Mouse (Mus musculus): ENCODE measurements around the gene Col18a1.

Gene Col18a1

DNA sequence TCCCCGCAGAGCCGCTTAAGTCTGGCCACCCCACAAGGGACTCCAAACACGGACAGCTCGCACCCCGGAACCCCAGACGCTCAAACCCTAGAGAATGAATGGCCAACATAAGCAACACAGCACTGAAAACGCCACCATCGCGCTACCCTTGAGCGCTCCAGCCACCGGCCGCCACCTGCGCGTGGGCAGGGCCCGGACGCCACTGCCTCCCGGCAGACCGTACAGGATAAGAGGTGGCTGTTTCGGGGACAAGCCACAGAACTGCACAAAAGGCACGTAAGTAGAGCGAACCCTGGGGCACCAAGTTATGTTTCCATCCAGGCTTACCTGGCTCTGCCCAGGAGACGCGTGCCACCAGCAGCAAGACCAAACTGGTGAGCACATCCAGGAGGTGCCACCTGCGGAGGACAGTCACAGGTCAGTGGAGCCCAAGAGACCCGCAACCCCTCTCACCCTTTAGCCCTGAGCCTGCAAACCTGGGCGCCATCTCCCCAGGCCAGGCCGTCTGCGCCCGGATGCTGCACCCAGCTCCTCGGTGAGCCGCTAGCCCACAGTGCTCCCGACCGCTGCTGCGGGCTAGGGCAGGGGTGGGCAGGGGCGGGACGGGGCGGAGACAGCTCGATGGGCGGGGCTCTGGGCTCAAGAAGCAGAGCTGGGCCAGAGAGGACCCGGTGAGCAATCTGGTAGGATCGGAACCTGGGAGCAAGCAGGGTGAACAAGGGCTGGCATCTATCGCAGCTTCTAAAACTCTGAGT, at the start of gene Col18a1:
Col18a1 (minus strand) TSS at position 586 of the 755 bp plus-strand sequence.
- DNase-seq (ENCODE audit: low spot score): no peak

DNA sequence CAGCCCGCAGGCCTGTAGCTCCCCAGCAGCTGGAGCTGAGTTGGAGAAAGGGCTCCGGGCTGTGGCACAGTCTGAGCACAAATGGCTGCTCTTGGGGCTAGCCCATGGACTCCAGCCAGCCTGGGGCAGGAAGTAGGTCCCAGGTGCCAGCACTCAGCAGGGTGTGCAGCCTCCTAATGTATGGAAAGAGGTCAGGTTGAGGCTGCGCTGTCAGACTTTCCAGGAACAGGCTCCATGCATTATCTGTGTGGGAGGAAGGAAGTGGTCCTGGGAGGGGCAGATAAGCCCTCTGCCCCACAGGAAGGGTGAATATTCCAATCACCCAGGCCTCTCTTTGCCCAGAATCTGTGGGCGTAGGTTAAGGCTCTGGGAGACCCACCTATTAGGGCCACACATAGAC, 49.3 kb upstream of the Col18a1 start:
- DNase-seq (ENCODE audit: low spot score): no peak

DNA sequence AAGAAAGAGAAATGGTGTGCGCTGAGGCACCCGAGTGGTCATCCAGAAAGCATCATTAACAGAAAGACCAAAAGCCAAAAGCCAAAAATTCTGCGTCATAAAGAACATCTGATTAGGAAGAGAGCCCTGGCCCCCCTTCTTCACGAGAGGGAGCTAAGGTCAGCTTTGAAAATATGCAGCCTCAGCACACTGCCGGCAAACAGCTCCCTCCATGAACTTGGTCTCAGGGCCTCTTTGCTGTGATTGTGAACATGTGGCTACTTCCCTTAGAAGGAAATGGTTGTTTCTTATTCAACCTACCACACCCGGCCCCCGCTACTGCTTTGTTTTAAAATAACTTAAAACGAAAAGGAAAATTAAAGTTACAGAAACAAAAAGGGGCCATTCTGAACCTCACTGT, 48.2 kb upstream of the Col18a1 start:
- no peak for DNase-seq (ENCODE audit: low spot score)

DNA sequence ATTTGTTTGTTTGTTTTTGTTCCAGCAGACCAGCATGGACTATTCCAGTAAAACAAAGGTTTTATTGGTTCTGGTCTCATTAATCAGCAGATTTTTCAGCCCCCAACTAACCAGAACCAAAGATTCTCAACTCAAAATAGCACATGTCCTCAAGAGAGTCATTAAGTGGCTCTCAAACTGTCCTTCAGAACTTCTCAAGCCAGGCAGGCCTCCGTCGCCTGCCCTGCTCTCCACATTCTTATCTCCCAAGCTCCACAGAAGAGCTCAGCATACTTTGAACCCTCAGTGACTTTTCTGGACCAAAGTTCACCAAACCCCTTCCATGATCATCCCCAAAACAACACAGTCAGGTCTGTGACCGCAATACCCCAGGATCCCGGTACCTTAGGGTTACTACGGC, 47.1 kb upstream of the Col18a1 start:
- DNase-seq (ENCODE audit: low spot score): no peak

DNA sequence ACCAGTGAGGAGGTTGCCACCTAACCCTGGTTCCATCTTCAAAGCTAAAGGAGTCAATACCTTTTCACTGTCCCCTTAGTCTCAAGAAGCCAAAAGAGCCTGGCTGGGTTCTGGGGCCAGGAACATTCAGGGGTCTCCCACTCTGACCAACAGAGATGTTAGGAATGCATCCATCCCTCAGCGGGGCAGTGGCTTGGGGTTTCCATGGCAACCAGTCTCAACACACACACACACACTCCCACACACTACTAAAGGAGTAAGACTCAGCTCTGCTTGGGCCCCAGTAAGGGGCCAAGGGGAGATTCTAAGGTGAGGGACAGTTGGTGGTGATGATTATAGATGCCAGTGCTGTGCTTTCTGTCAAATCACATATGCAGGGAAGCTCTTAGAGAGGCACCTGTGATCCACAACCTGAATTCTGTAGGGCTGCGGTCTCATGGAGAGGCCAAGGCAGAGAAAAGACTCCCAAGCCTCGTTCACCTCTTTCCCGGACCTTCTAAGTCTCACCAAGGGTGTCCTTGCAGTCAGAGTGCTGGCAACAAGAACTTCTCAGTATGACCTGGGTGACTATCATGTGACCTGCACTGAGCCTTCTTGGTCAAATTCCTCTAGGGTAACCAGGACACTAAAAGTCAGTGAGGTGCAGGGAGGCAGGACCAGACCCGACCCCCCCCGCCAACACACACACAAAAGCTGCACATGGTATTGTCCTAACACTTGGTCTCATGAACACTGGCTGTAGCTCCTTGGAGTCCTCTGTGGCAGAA, 46.2 kb upstream of the Col18a1 start:
- no peak for DNase-seq (ENCODE audit: low spot score)

DNA sequence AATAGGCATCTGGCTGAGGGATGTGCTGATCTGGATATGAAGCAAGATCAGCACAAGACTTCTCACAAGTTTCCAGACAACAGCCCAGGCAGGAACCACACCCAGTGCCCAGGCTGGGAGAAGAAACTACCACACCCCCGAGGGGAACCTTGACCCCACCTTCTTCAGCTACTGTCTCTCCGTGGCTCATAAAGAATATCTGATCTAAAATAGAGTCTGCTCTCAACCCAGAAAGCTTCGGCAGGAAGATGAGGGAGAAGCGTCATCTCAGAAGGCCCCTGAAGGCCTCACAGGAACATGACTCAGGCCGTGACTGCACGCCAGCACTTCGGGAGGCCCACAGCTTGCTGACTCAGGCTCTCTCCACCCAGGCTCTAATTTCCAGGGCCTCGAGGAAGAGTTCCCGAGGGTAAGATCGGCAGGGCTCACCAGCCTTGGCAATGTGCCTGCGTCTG, 44.8 kb upstream of the Col18a1 start:
- DNase-seq (ENCODE audit: low spot score): no peak

DNA sequence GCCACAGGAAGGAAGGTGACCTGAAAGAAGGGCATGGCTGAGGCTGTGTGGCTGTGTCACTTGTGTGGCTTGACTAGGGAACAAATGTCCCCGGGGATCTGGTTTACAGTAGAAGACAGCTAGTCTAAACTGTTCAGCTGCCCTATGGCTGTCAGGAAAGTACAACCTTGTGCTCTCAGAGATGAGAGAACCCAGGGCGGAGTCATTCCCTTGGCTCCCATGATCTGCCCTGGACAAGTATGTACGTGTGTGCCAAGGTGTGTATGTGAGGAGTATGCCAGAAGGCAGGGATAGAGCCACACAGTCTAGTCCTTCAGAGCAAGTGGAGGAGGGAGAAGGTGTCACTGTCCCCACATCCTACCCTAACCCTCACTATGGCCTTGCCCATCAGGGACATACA, 44.3 kb upstream of the Col18a1 start:
- no peak for DNase-seq (ENCODE audit: low spot score)

DNA sequence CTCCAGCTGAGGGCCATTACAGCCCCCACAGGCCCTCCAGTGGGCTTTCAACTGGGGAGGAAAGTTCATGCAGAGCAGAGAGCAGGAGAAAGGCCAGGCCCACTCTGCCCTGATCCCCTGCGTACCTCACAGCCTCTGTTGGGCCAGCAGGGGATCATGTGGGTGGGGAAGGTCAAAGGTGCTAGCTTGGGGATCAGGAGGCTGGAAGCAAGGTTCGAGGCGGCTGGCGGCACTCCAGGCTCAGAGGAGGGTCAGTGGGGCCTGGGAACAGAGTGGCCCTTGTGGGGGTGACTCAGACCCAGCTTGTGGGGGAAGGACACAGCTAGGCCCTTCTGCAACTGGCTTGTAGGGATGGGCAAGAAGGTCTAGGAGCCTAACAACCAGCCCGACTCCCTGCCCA, 42.9 kb upstream of the Col18a1 start:
- no peak for DNase-seq (ENCODE audit: low spot score)

DNA sequence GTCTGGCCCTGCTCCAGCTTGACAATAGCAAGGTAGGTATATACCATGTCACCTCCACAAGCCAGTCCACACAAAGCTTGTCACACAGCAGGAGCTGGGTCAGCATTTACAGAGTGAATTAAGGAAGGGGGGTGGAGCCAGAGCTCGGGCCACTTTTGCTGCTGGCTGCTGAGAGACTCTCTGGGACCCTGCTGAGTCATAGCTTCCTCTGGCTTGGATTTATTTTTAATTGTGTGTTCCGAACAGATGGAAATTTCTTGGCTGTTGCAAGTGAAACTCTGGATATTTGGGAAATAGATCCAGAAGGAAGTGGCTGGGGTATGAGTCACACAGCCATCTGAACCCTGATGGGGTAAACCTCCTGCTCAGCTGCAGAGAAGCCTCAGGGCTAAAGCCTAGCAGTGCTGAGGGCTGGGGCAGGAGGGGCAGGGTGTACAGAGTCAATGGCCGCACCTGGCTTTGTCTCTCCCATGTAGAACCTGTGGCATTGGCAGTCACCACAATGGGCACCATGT, 40.3 kb upstream of the Col18a1 start:
- DNase-seq (ENCODE audit: low spot score): no peak

DNA sequence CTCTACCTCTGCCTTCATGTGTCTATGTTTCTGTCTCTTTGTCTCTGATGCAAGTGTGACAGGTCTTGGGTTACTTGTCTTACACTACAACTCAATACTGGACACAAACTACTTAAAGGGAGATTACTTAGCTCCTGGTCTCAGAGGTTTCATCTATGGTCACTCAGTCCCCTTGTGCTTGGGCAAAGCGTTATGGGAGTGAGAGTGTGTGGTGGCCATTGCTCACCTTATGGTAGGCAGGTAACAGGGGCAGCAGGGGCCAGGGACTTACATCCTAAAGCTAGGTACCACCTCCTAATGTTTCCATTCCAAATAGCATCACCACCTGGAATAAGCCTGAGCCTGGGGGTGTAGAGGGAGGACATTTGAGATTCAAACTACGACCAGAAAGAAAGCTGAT, 39.8 kb upstream of the Col18a1 start:
- no peak for DNase-seq (ENCODE audit: low spot score)

DNA sequence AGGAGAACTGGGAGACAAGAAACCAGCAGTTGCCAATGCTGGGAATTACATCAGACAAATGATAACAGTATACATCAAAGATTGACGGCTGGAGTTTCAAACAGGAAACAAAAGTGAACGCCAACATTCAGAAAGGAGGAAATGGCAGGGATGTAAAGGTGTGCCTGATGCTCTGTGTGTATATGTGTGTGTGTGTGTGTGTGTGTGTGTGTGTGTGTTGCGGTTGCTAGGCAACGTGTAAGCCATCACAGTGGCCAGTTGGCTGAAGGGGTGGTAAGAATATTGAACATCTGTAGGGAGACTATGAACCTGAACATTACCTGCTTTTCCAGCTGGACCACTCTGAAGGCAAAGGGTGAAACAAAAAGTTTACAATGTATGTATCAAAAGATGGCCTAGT, 37.6 kb upstream of the Col18a1 start:
- no peak for DNase-seq (ENCODE audit: low spot score)

DNA sequence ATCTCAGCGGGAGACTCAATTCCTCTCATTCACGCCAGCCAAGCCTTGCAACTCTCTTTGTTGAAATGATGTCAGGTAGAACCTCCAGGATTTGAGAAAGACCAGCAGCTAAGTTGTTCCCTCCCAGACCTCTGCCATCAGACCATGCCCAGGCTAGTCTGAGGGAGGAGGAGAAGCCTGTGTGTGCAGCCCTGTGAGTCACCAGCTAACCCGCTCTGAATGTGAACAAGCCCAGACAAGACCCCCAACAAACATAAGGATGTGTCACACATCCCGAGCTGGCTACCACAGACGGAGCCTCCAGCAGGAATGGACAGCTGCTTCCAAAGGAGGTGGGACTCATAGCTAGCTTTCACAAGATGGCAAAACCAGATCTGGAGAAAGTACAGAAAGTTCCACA, 35.6 kb upstream of the Col18a1 start:
- DNase-seq (ENCODE audit: low spot score): no peak

DNA sequence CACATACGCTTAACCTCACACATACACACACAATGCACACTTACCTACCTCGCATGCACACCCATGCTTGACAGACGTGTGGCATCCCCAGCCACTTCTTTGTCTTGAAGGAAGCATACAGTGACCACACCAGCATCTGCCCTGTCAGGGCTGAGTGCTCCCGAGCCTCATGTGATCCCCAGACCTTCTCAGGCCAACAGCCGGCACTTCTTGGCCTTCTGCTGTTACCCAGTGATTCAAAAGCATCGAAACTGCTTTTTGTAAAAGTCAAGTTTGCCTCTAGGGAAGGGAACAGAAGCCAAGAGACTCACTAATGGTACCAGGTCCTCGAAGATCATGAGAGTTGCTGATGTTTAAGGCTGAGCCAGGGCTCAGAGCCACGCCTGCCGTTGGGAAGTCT, 33.9 kb upstream of the Col18a1 start:
- no peak for DNase-seq (ENCODE audit: low spot score)

DNA sequence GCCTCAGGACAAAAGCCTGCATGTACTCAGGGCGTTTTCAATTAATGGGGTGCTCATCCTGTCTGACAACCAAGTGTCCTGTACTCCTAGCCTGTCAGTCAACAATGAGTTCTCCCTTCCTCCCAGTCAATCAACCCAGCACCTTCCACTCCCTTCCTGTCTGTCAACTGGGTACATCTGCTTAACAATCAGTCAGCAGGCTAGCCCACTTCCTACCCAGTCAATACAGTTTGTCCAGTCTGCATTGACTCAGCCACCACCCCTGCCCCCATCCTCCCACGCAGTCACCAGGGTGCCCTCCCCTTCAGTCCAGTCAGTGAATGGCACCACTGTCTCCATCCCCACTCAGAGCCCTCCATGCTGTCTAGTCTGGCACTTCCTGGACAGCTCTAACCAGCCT, 32.9 kb upstream of the Col18a1 start:
- no peak for DNase-seq (ENCODE audit: low spot score)

DNA sequence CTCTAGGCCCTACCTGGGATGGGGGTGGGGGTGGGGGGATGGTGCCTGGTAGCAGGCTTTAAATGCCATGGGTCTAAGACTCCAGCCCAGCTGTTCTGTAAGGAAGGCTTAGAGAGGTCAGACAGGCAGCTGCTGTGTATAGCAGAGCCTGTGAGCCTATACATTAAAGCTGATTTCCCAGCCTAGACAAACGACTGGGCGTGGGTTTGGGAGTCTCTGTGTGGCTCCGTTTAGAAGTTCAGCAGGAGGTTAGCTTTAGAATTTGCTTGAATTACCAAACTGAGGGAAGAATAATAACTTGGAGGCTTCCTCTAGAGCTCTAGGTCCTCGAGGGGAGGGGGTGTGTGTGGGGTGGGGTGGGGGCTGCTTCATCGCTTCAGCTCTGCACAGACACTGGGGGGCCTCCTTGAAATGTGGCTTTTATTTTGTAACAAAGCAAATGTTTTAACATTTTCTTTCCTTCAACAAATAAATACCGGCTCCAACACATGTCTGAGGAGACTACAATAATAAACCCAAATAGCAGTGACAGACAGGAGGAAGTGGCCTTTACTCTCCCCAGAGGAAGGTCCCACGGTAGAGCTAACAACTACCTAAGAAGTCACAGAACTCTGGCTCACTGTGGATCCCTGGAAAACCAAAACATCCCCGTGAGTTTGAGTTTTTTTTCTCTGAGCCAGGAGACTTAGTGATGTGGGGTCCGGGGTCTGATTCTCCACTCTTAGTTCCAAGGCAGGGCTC, 31.3 kb upstream of the Col18a1 start:
- DNase-seq (ENCODE audit: low spot score): no peak

DNA sequence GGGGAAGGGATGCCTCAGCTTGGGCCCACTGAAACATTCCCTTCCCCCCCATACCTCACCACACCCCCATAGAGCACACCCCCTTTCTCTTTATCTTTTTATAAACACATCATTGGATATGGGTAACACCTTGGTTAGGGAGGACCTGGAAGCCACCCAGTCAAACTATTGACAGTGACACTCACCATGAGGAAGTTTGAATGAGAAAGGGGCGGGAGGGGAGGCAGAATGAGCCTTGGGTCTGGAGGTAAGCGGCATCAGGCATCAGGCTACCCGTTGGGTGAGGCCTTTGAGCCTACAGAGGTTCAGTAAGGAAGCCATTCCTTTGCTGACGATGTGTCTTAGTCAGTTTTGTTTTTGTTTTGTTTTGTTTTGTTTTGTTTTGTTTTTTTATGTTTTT, 30.3 kb upstream of the Col18a1 start:
- no peak for DNase-seq (ENCODE audit: low spot score)

DNA sequence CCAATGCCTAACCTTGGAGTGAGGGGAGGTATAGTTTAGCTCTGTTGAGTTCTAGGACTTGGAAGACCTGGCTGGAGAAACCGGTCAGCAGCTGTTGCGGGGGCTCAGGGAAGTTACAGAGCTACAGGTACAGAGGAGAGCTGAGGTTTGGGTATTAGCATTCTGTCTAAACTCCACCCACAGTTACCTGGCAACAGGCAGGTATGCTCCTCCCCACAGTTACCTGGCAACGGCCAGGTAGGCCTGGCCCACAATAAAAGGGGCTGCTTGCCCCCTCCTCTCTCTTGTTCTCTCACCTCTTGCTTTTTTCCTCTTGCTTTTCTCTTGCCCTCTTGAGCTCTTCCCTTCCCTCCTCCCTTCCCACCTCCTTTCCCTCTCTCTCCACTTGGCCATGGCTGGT, 29.8 kb upstream of the Col18a1 start:
- no peak for DNase-seq (ENCODE audit: low spot score)

DNA sequence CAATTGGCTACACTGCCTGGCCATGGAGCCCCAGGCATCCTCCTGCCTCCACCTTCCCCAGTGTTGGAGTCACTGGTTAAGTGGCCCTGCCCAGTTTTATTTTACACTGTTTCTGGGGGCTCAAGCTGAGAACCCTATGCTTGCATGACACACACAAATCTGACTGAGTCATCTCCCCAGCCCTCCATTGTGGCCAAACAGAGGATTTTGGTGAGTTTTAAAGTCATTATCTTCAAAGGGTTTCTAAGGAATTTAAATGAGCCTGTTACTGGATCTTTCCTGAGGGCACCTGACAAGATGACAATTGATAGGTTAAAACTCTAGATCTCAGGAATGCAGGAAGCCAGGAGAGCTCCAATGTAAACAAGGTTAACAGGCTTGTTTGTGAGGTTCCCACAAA, 27.1 kb upstream of the Col18a1 start:
- no peak for DNase-seq (ENCODE audit: low spot score)

DNA sequence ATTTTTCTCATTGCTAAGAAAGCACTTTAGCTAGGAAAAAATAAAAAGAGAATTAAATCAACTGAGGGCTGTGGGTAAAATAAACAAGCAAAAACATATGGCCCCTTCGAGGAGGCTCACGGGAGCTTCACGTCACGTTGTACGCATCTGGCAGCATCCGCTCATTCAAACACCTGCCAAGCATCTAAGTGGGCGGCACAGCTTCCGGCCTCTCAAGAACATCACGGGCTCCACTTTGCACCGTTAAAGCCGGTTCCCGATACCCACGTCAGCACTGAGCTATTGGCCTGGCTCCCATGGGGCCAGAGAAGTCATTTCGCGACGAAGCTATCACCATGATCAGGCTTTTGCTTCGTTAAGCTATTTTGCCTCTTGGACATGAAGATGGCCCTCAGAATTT, 26.4 kb upstream of the Col18a1 start:
- DNase-seq (ENCODE audit: low spot score): no peak

DNA sequence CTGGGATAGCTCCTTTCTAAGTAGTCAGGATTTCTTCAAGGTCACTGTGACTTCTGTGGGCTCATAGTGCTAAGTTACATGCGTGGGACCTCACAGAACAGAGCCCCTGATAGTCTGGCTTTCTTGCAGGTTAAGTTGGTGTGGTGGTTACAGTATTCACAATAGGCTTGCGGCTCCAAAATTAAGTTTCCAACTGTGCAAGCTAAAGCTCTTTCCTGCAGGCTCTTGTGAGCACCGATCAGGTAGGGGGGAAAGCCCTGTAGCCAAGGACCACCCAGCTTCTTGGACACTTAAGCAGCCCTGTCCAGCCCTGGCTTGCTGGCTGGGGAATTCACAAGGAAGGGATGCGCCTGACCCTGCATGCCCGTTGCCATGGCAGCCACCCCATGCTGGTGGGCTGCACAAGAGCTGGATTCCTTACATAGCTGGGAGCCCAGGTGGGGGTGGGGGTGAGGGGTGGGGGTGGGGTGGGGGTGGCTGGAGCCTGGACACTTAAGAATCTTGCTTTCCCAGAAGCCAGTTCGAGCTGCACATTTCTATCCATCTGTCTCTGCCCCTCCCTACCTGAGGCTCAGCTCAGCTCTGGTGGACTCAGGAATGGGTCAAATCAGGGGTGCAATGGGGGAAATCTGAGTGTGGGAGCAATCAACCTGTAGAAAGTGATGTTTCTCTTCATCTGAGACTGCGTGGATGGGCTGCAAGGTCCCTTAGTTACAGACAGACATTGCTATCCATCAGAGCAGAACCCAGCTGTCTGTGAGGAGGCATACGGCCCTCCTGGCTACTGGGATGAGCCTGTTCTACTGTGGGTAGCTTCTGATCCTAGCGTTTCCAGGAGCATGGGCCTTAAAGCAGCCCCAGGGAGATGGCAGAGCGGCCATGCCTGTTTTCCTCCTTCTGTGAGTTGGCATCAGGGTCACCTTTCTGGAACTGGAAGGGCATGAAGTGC, 24.9 kb upstream of the Col18a1 start:
- no peak for DNase-seq (ENCODE audit: low spot score)

DNA sequence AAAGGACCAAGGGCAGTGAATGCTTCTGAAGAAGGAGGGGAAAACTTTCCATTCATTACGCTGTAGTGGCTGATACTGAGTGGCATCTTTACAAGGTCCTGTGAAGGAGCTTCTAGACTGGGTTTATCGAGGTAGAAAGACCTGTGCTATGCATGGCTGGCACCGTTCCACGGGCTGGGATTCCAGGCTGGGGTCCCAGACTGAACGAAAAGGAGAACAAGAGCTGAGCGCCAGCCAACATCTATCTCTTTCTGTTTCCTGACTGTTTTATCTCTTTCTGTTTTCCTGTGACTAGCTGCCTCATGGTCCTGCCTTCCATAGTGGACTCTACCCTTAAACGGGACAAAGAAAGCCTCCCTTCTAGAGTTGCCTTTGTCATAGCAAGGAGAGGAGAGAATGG, 21.1 kb upstream of the Col18a1 start:
- no peak for DNase-seq (ENCODE audit: low spot score)
